Mouse (Mus musculus) regulatory T cell (primary cell): ENCODE measurements around the gene Rfwd3.
"Not testable (repeated sequence)": the region's sequence is repeated elsewhere in the genome, so short reads cannot be mapped to it uniquely, and the experiment has no call there.

Experiments
- in situ Hi-C: fragments of 300-600 bp; cut with MboI, MseI; formaldehyde crosslinking; loops from one replicate; pipeline ENCODE4 v1.15.1; 2025; ENCODE audit warnings: high pct_unique_total_duplicates

Rfwd3 gene

DNA sequence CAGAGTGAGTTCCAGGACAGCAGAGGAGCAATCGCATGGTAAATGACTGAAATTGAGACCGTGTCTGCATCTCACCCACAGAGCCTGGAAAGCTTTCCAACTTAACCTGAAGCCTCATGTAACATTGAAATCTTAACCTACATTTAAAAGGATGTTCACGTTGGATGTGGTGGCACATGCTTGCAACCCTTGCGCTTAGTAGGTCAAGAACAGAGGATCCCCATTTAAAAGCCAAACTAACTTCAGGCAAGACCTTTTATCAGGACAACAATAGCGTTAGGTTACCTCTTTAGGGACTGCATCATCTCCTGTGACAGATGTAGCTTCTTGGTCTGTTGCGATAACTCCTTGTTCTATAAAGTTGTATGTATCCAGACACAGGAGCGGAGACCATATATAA lies 9.4 kb downstream of the Rfwd3 start:
- in situ Hi-C loops, result no loop called here

DNA sequence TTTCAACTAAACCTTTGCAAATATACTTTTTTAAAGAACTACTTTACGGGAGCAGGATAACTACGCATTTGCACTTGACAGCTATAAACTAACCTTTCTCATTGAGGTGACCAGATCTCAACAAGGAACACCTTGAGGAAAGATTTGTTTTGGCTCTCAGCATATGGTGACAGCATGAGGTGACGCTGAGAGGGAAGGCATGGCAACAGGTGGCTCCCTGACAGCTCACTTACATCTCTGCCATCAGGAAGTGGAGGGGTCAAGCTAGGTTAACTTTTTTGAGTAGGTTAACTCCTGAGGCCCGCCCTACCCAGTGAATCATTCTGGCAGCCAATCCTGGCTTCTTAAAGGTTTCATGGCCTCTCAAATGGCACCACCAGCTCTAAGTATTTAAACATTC lies 14.4 kb downstream of the Rfwd3 start:
- in situ Hi-C loops, result loop anchor here (5.0 kb wide), 1 partner anchor 458 kb away; no protein-coding TSS in a partner anchor

DNA sequence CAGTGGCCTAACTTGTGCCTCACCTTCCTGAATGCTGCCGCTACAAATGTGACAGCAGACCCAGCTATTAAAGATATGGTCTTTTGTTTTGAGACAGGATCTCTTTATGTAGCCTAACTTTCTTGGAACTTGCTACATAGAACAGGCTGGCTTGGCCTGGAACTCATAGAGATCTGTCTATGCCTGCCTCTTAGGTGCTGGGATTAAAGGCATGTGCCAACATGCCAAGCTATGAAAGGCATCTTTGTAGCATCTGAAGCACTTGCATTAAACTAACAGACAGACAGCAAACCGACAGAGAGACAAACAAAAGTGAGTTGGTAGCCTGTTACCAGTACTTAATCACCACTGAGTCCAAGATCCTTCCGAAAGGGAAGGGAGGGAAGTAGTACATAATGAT lies 17.9 kb downstream of the Rfwd3 start:
- in situ Hi-C loops, result no loop called here

DNA sequence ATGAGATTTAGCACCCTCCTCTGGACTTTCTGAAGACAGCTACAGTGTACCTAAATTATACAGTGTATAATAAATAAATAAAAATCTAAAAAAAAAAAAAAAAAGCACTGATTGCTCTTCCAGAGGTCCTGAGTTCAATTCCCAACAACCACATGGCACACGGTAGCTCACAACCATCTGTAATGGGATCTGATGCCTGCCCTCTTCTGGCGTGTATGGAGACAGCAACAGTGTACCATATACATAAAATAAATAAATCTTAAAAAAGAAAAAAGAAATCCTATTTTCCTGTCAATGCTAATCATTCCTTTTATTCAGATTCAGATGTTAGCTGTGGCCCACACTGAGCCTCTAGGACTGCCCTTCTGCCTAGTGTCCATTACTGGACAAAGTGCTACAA lies 31.7 kb downstream of the Rfwd3 start:
- in situ Hi-C loops, result no loop called here

DNA sequence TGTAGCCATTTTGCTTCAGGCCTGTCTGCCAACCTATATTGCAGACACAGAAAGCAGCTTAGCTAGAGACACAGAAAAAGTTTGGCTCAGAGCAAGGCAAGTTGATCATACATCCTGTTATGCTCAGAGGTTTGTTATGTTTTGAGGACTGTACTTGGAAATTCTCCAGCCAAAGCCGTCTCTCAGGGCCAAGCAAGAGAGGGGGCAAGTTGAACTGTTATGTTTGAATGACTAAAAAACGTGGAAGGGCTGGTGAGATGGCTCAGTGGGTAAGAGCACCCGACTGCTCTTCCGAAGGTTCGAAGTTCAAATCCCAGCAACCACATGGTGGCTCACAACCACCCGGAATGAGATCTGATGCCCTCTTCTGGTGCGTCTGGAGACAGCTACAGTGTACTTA lies 33.9 kb downstream of the Rfwd3 start:
- in situ Hi-C loops, result not testable (repeated sequence)

DNA sequence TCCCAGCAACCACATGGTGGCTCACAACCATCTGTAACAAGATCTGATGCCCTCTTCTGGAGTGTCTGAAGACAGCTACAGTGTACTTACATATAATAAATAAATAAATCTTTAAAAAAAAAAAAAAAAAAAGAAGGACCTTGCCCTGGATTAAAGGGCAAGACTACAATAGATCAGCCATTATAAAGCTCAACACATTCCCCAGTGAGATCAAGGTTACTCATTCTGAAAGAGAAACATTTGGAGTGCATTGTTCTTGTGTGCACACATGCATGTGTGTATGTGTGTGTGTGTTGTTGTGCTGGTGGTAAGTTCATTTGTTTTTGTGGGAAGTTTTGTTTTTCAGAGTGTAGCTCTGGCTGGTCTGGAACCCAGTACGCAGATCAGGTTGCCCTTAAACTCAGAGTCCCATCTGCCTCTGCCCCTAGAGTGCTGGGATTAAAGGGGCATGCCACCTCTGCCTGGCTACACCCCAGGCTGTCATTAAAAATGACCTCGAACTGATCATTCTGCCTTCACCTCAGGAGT lies 35.3 kb downstream of the Rfwd3 start:
- in situ Hi-C loops, result no loop called here

DNA sequence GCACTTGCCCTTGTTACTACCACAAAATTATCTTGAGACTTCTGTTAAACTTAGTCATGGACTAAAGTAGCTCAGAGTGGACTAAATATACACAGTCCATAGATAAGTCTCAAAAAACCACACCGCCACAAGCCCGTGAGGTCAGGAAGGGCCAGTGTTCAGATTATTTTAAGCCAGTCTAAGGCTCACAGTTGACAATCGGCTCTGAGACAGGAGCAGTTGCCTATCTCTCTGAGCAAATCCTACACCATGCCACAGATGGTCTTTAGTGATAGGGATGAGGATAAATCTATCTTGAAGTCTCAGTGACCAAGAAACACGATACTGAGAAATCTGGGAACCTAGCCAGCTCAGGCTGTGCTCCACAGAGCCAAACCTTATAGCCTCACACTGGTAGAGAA lies 38.0 kb downstream of the Rfwd3 start:
- in situ Hi-C loops, result no loop called here

DNA sequence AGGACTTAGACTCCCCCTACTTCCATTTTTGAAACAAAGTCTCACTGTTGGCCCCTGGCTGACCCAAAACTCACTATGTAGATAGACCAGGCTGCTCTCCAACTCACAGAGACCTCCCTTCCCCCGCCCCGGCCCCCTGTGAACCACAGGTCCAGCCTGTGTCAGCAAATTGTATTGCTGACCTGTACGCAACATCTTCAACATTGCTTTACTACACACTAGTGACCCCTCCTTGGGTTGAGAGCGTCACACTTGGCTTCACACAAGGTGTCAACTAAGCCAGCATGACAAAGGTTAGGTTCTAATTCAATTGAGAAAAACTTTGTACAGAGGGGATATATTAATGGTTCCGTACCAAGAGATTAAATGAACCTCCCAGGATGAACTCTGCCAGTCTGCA lies 39.8 kb downstream of the Rfwd3 start:
- in situ Hi-C loops, result no loop called here

DNA sequence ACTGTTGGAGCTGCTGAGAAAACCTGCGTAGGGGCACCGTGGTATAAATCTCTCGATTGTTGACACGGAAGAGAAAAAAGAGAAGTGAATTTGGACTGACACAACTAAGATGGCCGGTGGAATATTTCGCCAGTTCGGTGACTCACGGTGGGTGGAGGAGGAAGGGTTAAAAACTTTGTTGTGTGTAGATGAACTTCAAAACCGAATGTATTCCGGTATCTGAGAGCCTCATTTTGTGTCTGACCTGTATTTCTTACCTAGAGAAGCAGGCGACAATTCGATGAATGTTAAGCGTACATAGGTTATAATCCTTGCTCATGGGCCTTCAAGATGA lies 40.6 kb downstream of the Rfwd3 start:
- in situ Hi-C loops, result no loop called here

DNA sequence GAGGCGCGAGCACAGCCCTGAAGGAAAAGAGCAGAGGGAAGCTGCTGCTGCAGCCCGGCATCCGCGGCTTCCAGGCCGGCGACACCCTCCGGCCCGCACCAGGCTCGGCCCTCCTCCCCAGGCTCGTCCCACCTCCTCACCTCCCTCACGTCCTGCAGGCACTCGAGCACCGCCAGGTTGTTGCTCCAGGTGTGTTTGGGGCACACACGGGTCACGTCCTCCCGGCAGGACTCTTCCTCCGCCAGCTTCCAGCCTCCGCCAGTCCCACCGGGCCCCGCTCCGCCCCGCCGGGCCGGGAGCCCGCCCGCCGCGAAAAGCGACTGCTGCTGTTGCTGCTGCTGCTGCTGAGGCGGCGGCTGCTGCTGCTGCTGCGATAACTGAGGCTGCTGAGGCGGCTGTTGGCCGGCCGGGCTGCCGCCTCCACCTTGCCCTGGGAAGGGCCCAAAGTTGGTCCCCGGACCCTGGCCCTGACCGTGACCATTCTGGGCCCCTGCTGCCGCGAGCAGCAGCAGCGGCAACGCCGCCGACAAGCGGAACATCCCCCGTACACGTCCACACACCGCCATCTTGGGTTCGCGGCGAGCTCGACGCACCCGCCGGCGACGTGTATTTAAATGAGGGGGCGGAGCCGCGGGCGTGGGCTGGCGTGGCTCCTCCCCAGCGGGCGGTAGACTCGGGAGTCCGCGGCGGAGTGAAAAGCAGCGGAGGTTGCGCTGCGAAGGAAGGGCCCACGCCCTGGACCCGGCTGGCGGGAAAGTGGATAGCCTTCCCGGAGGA lies 41.2 kb downstream of the Rfwd3 start, which contains the start of gene Glg1:
Glg1 (minus strand) TSS at position 586 of the 777 bp plus-strand sequence.
- in situ Hi-C loops, result no loop called here

DNA sequence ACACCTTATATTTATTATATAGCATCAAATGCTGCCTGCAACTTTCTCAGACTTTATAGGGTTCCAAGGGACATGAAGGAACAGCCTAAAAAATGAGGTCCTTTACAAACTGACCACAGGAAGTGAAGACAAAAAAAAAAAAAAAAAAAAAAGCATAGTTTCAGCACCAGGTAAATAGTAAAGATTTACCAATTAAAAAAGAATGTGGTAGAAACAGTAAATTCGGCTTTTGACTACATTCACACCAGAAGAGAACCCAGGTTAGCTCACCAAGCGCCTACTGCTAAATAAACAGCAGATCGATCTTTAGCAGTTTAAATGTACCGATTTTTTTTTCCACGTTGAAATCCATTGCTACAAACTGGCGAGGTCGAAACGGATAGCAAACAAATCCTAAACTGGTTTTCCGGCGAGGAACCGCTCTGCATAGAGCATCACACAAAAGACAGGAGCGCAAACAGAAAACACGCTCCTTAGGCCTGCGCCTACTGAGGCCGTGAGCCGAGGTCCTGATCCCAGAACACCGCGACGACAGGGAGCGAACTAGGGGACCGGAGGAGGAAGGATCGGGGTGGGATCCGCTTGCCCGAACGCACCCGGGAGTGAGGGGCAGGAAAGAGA lies 41.9 kb downstream of the Rfwd3 start:
- in situ Hi-C loops, result no loop called here

DNA sequence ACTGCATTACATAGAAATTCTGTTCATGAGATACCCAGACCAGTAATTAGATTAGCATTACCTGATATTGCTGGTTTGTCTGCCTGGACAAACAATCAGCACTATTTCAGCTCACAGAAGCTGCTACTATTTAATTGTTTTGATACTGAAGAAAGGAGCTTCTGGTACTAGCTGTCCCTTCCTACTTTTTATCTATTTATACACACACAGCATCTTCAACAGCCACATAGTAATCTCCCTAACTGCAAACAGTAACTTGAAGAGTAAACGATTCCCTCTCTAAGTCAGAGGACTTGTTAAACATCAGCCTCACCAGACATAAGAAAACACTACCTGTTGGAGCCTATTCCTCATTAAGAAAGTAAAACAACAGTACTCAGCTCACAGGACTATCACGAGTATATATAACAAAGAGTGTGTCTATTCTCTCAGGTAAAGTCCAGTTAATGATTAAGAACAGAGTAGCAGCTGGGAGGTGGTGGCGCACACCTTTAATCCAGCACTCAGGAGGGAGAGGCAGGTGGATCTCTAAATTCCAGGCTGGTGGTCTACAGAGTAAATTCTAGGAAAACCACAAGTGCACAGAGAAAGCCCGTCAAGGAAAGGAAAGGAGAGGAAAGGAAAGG lies 47.4 kb downstream of the Rfwd3 start:
- in situ Hi-C loops, result no loop called here

DNA sequence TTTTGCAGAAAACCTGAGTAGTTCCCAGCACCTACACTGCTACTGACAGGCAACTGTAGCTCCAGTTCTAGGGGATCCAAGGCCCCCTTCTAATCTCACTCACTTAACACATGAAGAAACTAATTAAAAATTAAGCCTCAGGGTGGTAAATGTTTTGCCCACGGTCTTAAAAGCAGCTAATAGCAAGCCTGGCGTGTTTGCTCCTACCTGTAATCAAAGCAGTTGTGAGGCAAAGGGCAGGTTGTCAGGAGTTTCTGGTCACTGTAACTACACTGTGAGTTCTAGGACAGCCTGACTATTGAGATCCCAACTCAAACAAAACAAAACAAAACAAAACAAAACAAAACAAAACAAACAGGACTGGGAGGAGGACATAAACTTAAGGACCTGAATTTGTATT lies 49.9 kb downstream of the Rfwd3 start:
- in situ Hi-C loops, result no loop called here

DNA sequence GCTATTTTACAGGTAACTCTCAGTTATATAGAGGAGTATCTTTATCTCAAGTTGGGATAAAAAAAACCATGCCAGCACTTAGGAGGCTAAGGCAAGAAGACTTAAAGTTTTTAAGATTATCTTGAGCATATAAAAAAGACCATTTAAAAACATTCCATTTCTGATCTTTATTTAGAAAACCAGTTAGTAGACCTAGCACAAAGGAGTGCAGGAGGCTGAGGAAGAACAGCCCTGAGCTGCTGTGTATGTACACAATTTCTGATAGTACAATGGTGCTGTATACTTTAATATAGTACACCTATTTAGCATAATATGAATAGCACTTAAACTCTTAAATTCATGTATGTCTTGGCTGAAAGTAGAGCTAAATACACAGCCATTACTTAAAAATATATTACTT lies 51.9 kb downstream of the Rfwd3 start:
- in situ Hi-C loops, result no loop called here

DNA sequence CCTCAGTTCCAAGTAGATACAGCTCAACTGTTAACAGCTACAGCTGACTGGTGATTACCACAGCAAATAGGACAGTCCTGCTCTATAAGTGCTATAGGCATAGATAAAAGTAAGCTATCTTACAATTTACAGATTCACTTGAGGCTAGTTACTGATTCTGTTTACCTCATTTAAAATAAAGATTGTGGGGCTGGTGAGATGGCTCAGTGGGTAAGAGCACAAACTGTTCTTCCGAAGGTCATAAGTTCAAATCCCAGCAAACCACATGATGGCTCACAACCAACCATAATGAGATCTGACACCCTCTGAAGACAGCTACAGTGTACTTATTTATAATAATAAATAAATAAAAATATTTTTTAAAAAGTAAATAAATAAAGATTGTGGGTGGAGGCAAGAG lies 53.2 kb downstream of the Rfwd3 start:
- in situ Hi-C loops, result not testable (repeated sequence)

DNA sequence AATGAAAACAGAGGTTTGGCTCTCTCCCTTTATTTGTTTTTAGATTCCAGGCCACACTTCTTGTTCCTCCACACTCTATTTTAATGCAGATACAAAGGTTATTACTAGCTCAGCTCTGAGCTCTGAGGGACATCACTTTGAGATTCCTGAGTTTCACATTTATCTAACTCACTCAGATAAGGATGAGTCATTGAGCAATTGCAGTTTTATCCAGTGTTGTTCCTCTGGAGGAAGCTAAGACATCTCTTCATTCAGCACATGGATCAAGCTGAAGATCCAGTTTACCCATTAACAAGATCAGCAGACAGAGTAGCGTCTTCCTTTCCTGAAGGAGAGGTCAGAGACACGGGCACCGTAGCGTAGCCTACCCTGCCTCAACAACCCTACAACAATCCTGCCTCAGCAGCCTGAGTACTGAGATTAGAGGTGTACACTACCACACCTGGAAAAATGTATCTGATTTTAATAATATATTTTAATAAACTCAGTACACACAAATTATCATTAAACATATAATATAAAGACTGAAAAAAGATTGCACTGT lies 53.7 kb downstream of the Rfwd3 start:
- in situ Hi-C loops, result no loop called here

DNA sequence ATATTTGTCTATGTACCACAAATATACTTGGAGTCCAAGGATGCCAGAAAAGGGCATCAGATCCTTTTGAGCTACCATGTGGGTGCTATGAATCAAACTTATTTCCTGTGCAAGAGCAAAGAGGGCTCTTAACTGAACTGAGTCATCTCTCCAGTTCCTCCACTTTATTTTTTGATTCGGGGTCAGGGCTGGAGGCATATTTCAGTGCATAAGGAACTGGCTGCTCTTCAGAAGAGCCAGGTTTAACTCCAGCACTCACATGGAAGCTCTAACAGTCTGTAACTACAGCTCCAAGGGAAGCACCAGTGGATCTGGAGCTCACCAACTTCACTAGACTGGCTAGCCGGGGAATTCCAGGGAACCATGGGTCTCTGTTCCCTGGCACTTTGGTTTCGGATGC lies 62.7 kb downstream of the Rfwd3 start:
- in situ Hi-C loops, result no loop called here

DNA sequence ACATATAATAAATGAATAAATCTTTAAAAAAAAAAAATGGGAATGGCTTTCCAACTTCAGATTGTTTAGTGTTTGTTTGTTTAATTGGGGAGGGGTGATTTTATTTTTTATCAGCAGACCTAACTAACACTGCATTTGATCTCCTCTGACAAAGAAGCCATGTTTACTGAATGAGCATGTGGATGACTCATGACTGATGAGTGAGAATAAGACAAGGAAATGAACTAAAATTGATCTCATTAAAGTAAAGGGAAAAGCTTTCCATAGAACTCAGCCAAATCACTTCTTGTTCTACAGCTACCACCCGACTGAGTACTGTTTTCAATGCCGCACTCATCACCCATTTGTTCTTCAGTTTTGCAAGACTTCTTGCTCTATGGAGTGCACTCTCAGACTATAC lies 66.3 kb downstream of the Rfwd3 start:
- in situ Hi-C loops, result no loop called here

DNA sequence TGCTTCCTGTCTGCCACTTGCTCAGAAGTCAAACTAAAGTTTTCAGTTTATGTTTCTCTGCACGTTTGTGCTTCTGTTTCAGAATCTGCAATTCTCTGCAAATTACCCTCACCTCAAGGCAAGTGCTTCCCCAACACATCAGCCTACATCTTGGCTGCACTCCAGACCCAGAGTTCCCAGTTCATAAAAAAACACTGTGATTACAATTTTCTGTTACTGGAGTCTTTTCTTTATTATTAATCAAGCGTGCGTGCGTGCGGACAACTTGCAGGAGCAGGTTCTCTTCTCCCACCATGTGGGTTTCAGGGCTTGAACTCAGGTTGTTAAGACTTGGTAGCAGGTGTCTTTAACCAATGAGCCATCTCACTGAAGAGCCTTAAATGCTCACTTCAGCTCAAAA lies 75.9 kb downstream of the Rfwd3 start:
- in situ Hi-C loops, result no loop called here
